Comparison of ENCODE assay signal across 17 mouse cellular contexts in genomic region chr6:99606079-99606478, GRCm38 (mm10).
"Had no signal": no experiment of that assay in that cellular context is flagged by ENCODE, and none has a peak within 500 bp of the region (broad histone marks: within the 10 kb centered on the region; RNA-seq: fewer than 3 reads in every experiment).

No protein-coding gene starts in this region.

- DNase-seq: lung, adult 18-20 months; lung, postnatal 14 days; lung, postnatal 36 days; right cerebral cortex, postnatal 14 days; thymus, adult 2 months; thymus, postnatal 25 days; thymus, postnatal 4 days had no signal

- H3K9ac ChIP-seq: lung, embryonic 15.5 days; midbrain, embryonic 13.5 days; midbrain, embryonic 15.5 days; neural tube, embryonic 12.5 days; stomach, embryonic 15.5 days had no signal

- H3K4me2 ChIP-seq: lung, embryonic 15.5 days; midbrain, embryonic 11.5 days; midbrain, embryonic 13.5 days; midbrain, embryonic 15.5 days; neural tube, embryonic 12.5 days; stomach, embryonic 15.5 days had no signal

- H3K36me3 ChIP-seq: lung, embryonic 15.5 days; midbrain, embryonic 13.5 days; midbrain, embryonic 15.5 days; neural tube, embryonic 12.5 days; stomach, embryonic 15.5 days had no signal

- H3K27me3 ChIP-seq: lung, embryonic 15.5 days; midbrain, embryonic 13.5 days; neural tube, embryonic 12.5 days; stomach, embryonic 15.5 days had no signal

- ATAC-seq: lung, postnatal 0 days; midbrain, embryonic 13.5 days; midbrain, embryonic 15.5 days had no signal

- H3K4me1 ChIP-seq: midbrain, embryonic 15.5 days; neural tube, embryonic 12.5 days had no signal

- H3K9me3 ChIP-seq: lung, embryonic 15.5 days; megakaryocyte, embryonic 14.5 days; midbrain, embryonic 13.5 days; midbrain, embryonic 15.5 days; neural tube, embryonic 12.5 days; stomach, embryonic 15.5 days had no signal

- H3K27ac ChIP-seq: lung, embryonic 15.5 days; macrophage; midbrain, embryonic 13.5 days; midbrain, embryonic 15.5 days; neural tube, embryonic 12.5 days; stomach, embryonic 15.5 days; stomach, postnatal 0 days had no signal

- H3K4me3 ChIP-seq: lung, embryonic 15.5 days; megakaryocyte, embryonic 14.5 days; midbrain, embryonic 13.5 days; midbrain, embryonic 15.5 days; neural tube, embryonic 12.5 days; stomach, embryonic 15.5 days had no signal
